Mouse (Mus musculus) heart, postnatal 10 days (tissue): Measurements from ENCODE around the gene Oit1. TPM values are rescaled to one million over a fixed set of nuclear protein-coding genes. Genes with fewer than 3 reads are reported as not detected.
A peak's percentile ranks its signal among the peaks of the same experiment; 100 is the strongest.

Source experiments
- DNase-seq, 2 experiments: peaks; one replicate each; pipeline ENCODE4 v3.0.0; 2021
- intact Hi-C: fragments of 180-260 bp; cut with DNase I; formaldehyde crosslinking; loops from one replicate; pipeline ENCODE4 v1.15.1; 2025
- total RNA-seq, 2 experiments: library from RNA; stranded (reverse); gene quantifications; 2 replicates each; pipeline ENCODE4 v1.2.3; 2021

Oit1 gene
- total RNA-seq, 2 experiments from 2014 or later, result not detected

DNA sequence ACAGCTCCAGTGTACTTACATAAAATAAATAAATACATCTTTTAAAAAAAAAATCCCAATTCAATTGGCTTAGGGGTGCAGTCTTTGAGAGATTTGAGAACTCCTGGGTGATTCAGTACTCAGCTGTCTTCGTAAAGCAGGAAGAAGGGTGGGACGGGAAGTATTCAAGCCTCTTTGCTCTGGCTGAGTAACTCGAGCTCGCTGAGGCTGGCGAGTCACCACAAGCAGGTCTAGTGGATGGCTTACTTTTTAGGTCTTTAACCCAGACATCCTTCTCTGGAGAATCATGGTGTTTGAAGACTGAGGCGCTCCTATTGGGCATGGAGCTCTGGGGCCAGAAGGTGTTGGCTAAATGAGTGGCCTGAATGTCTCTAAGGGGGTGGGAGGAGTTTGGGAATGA, 71.7 kb downstream of the Oit1 start:
- no peak for DNase-seq
- intact Hi-C loops, result no loop called here

DNA sequence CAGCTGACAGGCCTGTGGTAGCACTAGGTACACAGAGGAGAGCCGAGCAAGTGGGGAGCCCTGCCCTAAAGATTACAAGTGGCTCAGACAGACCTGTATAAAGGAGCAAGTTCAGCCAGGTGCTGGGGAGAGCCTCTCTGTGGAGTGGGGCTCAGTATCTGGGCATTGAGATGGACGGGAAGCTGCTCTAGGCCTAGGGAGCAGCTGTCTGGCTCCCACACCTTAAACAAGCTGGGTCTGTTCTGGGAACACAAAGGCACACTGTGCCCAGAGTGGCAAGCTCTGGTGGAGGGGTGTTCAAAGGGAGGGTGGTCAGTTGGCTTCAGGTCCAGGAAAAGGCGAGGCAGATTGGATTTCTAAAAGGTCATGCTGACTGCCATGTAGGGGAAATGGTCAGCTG, 73.5 kb downstream of the Oit1 start:
- intact Hi-C loops, result no loop called here
- DNase-seq, result no peak

DNA sequence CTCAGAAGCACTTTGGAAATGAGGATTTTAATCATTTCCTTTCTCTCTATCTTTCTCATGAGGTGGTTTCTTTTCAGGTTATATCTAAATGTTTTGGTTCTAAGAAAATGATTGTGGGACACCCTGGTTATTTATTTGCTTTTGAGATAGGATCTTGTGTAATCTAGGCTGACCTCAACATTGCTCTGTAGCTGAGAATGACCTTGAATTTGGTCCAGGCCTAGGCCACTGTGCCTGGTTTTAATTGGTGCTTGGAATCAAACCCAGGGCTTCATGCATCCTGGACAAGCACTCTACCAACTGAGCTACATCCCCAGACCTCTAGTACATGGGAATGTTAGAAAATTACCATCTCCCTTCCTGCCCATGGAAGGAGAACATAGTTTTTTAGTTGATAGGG, 74.5 kb downstream of the Oit1 start:
- intact Hi-C loops, result no loop called here
- no peak for DNase-seq

DNA sequence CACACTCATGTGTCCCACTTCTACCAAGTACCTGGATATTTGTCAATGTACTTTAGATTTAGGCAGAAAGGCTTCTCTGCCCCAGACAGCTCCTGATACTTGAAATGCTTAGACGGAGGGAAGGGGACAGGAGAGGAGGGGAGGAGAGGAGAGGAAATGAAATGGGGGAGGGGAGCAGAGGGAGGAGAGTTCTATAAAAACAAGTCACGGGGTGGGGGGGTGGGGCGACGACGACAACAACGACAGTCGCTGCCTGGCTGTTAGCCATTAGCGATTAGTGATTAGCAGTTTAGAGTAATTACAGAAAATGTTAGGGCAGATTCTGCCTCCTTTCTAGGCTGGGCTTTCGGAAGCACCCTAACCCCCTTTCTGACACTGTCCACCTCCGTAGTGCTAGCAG, 75.9 kb downstream of the Oit1 start:
- DNase-seq, result no peak
- intact Hi-C loops, result no loop called here

DNA sequence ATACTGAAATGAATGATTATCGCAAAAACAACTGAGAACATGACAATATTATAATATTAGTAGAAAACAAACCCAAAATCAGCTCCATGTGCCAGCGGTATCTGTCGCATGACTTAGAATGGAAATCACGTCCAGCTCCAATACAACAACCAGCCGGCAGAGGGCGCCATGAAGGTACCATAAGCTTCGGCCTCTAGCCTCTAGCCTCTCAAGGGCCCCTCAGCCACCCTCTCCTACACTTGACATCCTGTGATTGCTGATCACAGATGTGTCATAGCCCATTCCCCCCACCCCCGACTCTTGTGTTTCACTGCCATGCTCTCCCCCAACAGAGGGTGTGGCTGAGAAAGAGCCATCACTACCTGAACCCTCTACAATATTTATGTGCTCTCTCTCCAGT, 78.3 kb downstream of the Oit1 start:
- intact Hi-C loops, result loop anchor here (1.0 to 2.0 kb wide), 2 partner anchors 15 to 46 kb away; no protein-coding TSS in a partner anchor

More for the DNA sequence above, 78.3 kb downstream of the Oit1 start:
- peak; percentile 46 to 82 for DNase-seq

Other genes with a start within 250 kb of the Oit1 start
- gene Pdhb, start 205.7 kb downstream of the Oit1 start, total RNA-seq, result 100 to 1,000 TPM; 756 to 778 TPM
- gene Kctd6, start 164.6 kb downstream of the Oit1 start, total RNA-seq, result 10 to 100 TPM; 11.8 to 14.8 TPM
- under 1 TPM in 1 of 2 experiments, not detected in 1; 0.69 TPM for gene Acox2, start 119.4 kb downstream of the Oit1 start, total RNA-seq
- 10 to 100 TPM in 1 of 2 experiments, 1 to 10 TPM in 1; 2.7 to 11.2 TPM for gene Fam107a, start 60.7 kb downstream of the Oit1 start, total RNA-seq